Mouse (Mus musculus): Measurements from ENCODE around the gene Vegfc. TPM values are rescaled to one million over a fixed set of nuclear protein-coding genes. Genes with fewer than 3 reads are reported as not detected.

The Vegfc gene
- total and polyA plus RNA-seq, 3 experiments = not detected

- H3K27me3 ChIP-seq (ENCODE audit: control insufficient read depth in 1 of 2, insufficient read depth in 2 of 2, low read length in 2 of 2) = no peaks in the 10 kb centered on the region
- H3K4me3 ChIP-seq (ENCODE audit: control insufficient read depth in 1 of 2, insufficient read depth in 1 of 2, low read depth in 2 of 2, low read length in 2 of 2) = no peak overlapping the region
- no peaks in the 10 kb centered on the region for H3K36me3 ChIP-seq (ENCODE audit: control insufficient read depth in 1 of 2, insufficient read depth in 2 of 2, low read length in 2 of 2)
- no peaks in the 10 kb centered on the region for H3K4me1 ChIP-seq (ENCODE audit: control insufficient read depth in 1 of 2, insufficient read depth in 2 of 2, low read length in 2 of 2)
- H3K9ac ChIP-seq (ENCODE audit: control insufficient read depth, low read depth, low read length, poor library complexity, severe bottlenecking) = no peak overlapping the region
- H3K79me2 ChIP-seq (ENCODE audit: control insufficient read depth, insufficient read depth, low read length, poor library complexity) = no peaks in the 10 kb centered on the region
- no peak overlapping the region for H3K27ac ChIP-seq (ENCODE audit: control insufficient read depth, low read depth, low read length)
- no peak for DNase-seq (ENCODE audit: low read depth, low spot score)
- no peaks in the 10 kb centered on the region for H3K9me3 ChIP-seq (replicated peaks; ENCODE audit: insufficient read depth, low read length)
- TF ChIP-seq RCOR1 (IDR thresholded peaks at IDR 0.05; ENCODE audit: low read depth, low read length) (no peak), KAT2A (conservative IDR thresholded peaks at IDR 0.05; ENCODE audit: low read depth, low read length) (no peak), MAX (IDR thresholded peaks at IDR 0.05; ENCODE audit: low read length) (no peak), POLR2AphosphoS5 (IDR thresholded peaks at IDR 0.05; ENCODE audit: borderline replicate concordance, low read depth, low read length) (no peak), CTCF (IDR thresholded peaks at IDR 0.05 in 2 of 3, conservative IDR thresholded peaks at IDR 0.05 in 1 of 3; ENCODE audit: control insufficient read depth in 1 of 3, insufficient read depth in 1 of 3, low read depth in 2 of 3, low read length in 3 of 3, poor library complexity in 1 of 3, severe bottlenecking in 1 of 3) (no peak), MYB (IDR thresholded peaks at IDR 0.05; ENCODE audit: low read depth, low read length) (no peak), MEF2A (IDR thresholded peaks at IDR 0.05; ENCODE audit: extremely low read depth, insufficient replicate concordance, low read depth, low read length, poor library complexity, severe bottlenecking) (no peak), MYC (IDR thresholded peaks at IDR 0.05; ENCODE audit: low read depth, low read length) (no peak), MAZ (IDR thresholded peaks at IDR 0.05; ENCODE audit: low read depth, low read length) (no peak), MXI1 (IDR thresholded peaks at IDR 0.05; ENCODE audit: low read depth, low read length) (no peak), TBP (IDR thresholded peaks at IDR 0.05; ENCODE audit: low read depth, low read length) (no peak), TAL1 (IDR thresholded peaks at IDR 0.05; ENCODE audit: low read length) (no peak), BHLHE40 (IDR thresholded peaks at IDR 0.05; ENCODE audit: borderline replicate concordance, low read depth, low read length) (no peak), ELF1 (IDR thresholded peaks at IDR 0.05; ENCODE audit: low read depth, low read length) (no peak), ZMIZ1 (IDR thresholded peaks at IDR 0.05; ENCODE audit: low read depth, low read length) (no peak), HCFC1 (IDR thresholded peaks at IDR 0.05; ENCODE audit: low read depth, low read length) (no peak), MAFK (IDR thresholded peaks at IDR 0.05; ENCODE audit: borderline replicate concordance, low read depth, low read length) (no peak)
Observed at GRCm38 (mm10) chr8:54089901-54090300, 12.5 kb downstream of the Vegfc start.

GRCm38 (mm10) chr8:54100058-54100457 is 22.7 kb downstream of the Vegfc start:
- no peaks in the 10 kb centered on the region for H3K9me3 ChIP-seq (replicated peaks; ENCODE audit: insufficient read depth, low read length)
- no peaks in the 10 kb centered on the region for H3K36me3 ChIP-seq (ENCODE audit: control insufficient read depth in 1 of 2, insufficient read depth in 2 of 2, low read length in 2 of 2)
- TF ChIP-seq TCF12 (IDR thresholded peaks at IDR 0.05; ENCODE audit: low read depth, low read length) (no peak), POLR2AphosphoS5 (IDR thresholded peaks at IDR 0.05; ENCODE audit: borderline replicate concordance, low read depth, low read length) (no peak), MAX (IDR thresholded peaks at IDR 0.05; ENCODE audit: low read length) (no peak), ZKSCAN1 (IDR thresholded peaks at IDR 0.05; ENCODE audit: low read depth, low read length) (no peak), MAZ (IDR thresholded peaks at IDR 0.05; ENCODE audit: low read depth, low read length) (no peak), NELFE (IDR thresholded peaks at IDR 0.05; ENCODE audit: low read depth, low read length) (no peak), SIN3A (IDR thresholded peaks at IDR 0.05; ENCODE audit: low read length) (no peak), E2F4 (IDR thresholded peaks at IDR 0.05; ENCODE audit: borderline replicate concordance, low read depth, low read length) (no peak), GATA1 (IDR thresholded peaks at IDR 0.05; ENCODE audit: low read depth, low read length) (no peak), KAT2A (conservative IDR thresholded peaks at IDR 0.05; ENCODE audit: low read depth, low read length) (no peak), BHLHE40 (IDR thresholded peaks at IDR 0.05; ENCODE audit: borderline replicate concordance, low read depth, low read length) (no peak), MYB (IDR thresholded peaks at IDR 0.05; ENCODE audit: low read depth, low read length) (no peak), MEF2A (IDR thresholded peaks at IDR 0.05; ENCODE audit: extremely low read depth, insufficient replicate concordance, low read depth, low read length, poor library complexity, severe bottlenecking) (no peak), POLR2A (IDR thresholded peaks at IDR 0.05; ENCODE audit: control insufficient read depth in 1 of 2, insufficient read depth in 1 of 2, low read depth in 1 of 2, low read length in 2 of 2, poor library complexity in 1 of 2) (no peak), RAD21 (IDR thresholded peaks at IDR 0.05; ENCODE audit: low read depth, low read length) (no peak), MXI1 (IDR thresholded peaks at IDR 0.05; ENCODE audit: low read depth, low read length) (no peak)
- no peaks in the 10 kb centered on the region for H3K4me1 ChIP-seq (ENCODE audit: control insufficient read depth in 1 of 2, insufficient read depth in 2 of 2, low read length in 2 of 2)
- no peak for DNase-seq (ENCODE audit: low read depth, low spot score)
- no peak overlapping the region for H3K4me3 ChIP-seq (ENCODE audit: control insufficient read depth in 1 of 2, insufficient read depth in 1 of 2, low read depth in 2 of 2, low read length in 2 of 2)
- H3K27ac ChIP-seq (ENCODE audit: control insufficient read depth, low read depth, low read length) = no peak overlapping the region
- H3K27me3 ChIP-seq (ENCODE audit: control insufficient read depth in 1 of 2, insufficient read depth in 2 of 2, low read length in 2 of 2) = no peaks in the 10 kb centered on the region
- H3K79me2 ChIP-seq (ENCODE audit: control insufficient read depth, insufficient read depth, low read length, poor library complexity) = no peaks in the 10 kb centered on the region
- H3K9ac ChIP-seq (ENCODE audit: control insufficient read depth, low read depth, low read length, poor library complexity, severe bottlenecking) = no peak overlapping the region
